Mouse (Mus musculus): ENCODE measurements around the gene Lhfpl2. TPM values are rescaled to one million over a fixed set of nuclear protein-coding genes. Genes with fewer than 3 reads are reported as not detected.

The Lhfpl2 gene
- total and polyA plus RNA-seq, 2 experiments from 2014 or later = 15.3 to 32.1 TPM

GRCm38 (mm10) chr13:94095202-94095601 is 37.6 kb downstream of the Lhfpl2 start:
- Histone ChIP-seq H3K9me3 (ENCODE audit: low read length) (no peaks in the 10 kb centered on the region), H3K4me1 (ENCODE audit: insufficient read depth, low read length) (no peaks in the 10 kb centered on the region), H3K27me3 (ENCODE audit: insufficient read depth, low read length) (no peaks in the 10 kb centered on the region), H3K9ac (replicated peaks; ENCODE audit: low read length) (no peak overlapping the region), H3K27ac (no peak overlapping the region), H3K4me2 (ENCODE audit: low read depth, low read length) (no peak overlapping the region), H3K36me3 (ENCODE audit: insufficient read depth, low read length) (no peaks in the 10 kb centered on the region), H3K4me3 (ENCODE audit: low read length) (no peak overlapping the region)
- no peak for ATAC-seq
- TF ChIP-seq CTCF (IDR thresholded peaks at IDR 0.05; ENCODE audit: low read depth) = no peak
- no peak for DNase-seq (ENCODE audit: low spot score)

- no peak for TF ChIP-seq CTCF (IDR thresholded peaks at IDR 0.05; ENCODE audit: low read depth)
- H3K4me1 ChIP-seq (ENCODE audit: insufficient read depth, low read length) = no peaks in the 10 kb centered on the region
- H3K4me2 ChIP-seq (ENCODE audit: low read depth, low read length) = no peak overlapping the region
- H3K9me3 ChIP-seq (ENCODE audit: low read length) = no peaks in the 10 kb centered on the region
- ATAC-seq (no peak), DNase-seq (ENCODE audit: low spot score) (no peak)
- H3K36me3 ChIP-seq (ENCODE audit: insufficient read depth, low read length) = no peaks in the 10 kb centered on the region
- no peak overlapping the region for H3K9ac ChIP-seq (replicated peaks; ENCODE audit: low read length)
- H3K27me3 ChIP-seq (ENCODE audit: insufficient read depth, low read length) = no peaks in the 10 kb centered on the region
- H3K4me3 ChIP-seq (ENCODE audit: low read length) = no peak overlapping the region
- no peak overlapping the region for H3K27ac ChIP-seq
- 72% methylated on average over 2 of the region's 2 CpGs for WGBS
Measured at GRCm38 (mm10) chr13:94097667-94098066, 40.1 kb downstream of the Lhfpl2 start.

- Histone ChIP-seq H3K9ac (replicated peaks; ENCODE audit: low read length) (no peak overlapping the region), H3K27me3 (ENCODE audit: insufficient read depth, low read length) (no peaks in the 10 kb centered on the region), H3K27ac (no peak overlapping the region), H3K4me3 (ENCODE audit: low read length) (no peak overlapping the region), H3K36me3 (ENCODE audit: insufficient read depth, low read length) (no peaks in the 10 kb centered on the region), H3K9me3 (ENCODE audit: low read length) (no peaks in the 10 kb centered on the region), H3K4me1 (ENCODE audit: insufficient read depth, low read length) (no peaks in the 10 kb centered on the region), H3K4me2 (ENCODE audit: low read depth, low read length) (no peak overlapping the region)
- ATAC-seq (peak; percentile 70), DNase-seq (ENCODE audit: low spot score) (peak; percentile 51)
- TF ChIP-seq CTCF (IDR thresholded peaks at IDR 0.05; ENCODE audit: low read depth) = no peak
- WGBS = 42% methylated on average over 16 of the region's 16 CpGs
Measured at GRCm38 (mm10) chr13:94098369-94099084, 40.9 kb downstream of the Lhfpl2 start.

GRCm38 (mm10) chr13:94099087-94099486 is 41.5 kb downstream of the Lhfpl2 start:
- DNase-seq (ENCODE audit: low spot score) (no peak), ATAC-seq (no peak)
- H3K27me3 ChIP-seq (ENCODE audit: insufficient read depth, low read length) = no peaks in the 10 kb centered on the region
- H3K27ac ChIP-seq = no peak overlapping the region
- H3K4me2 ChIP-seq (ENCODE audit: low read depth, low read length) = no peak overlapping the region
- WGBS = 93% methylated on average over 10 of the region's 10 CpGs
- H3K4me1 ChIP-seq (ENCODE audit: insufficient read depth, low read length) = no peaks in the 10 kb centered on the region
- no peaks in the 10 kb centered on the region for H3K36me3 ChIP-seq (ENCODE audit: insufficient read depth, low read length)
- no peak for TF ChIP-seq CTCF (IDR thresholded peaks at IDR 0.05; ENCODE audit: low read depth)
- H3K9ac ChIP-seq (replicated peaks; ENCODE audit: low read length) = no peak overlapping the region
- no peak overlapping the region for H3K4me3 ChIP-seq (ENCODE audit: low read length)
- H3K9me3 ChIP-seq (ENCODE audit: low read length) = no peaks in the 10 kb centered on the region

- H3K4me2 ChIP-seq (ENCODE audit: low read depth, low read length) = no peak overlapping the region
Measured at GRCm38 (mm10) chr13:94100361-94100760, 42.8 kb downstream of the Lhfpl2 start.

GRCm38 (mm10) chr13:94101020-94101571 is 43.5 kb downstream of the Lhfpl2 start:
- ATAC-seq = no peak
- no peaks in the 10 kb centered on the region for H3K36me3 ChIP-seq (ENCODE audit: insufficient read depth, low read length)
- WGBS = 64% methylated on average over 10 of the region's 10 CpGs

More at GRCm38 (mm10) chr13:94100361-94100760, 42.8 kb downstream of the Lhfpl2 start:
- ATAC-seq (no peak), DNase-seq (ENCODE audit: low spot score) (peak; percentile 32)
- Histone ChIP-seq H3K4me3 (ENCODE audit: low read length) (no peak overlapping the region), H3K27me3 (ENCODE audit: insufficient read depth, low read length) (no peaks in the 10 kb centered on the region), H3K9ac (replicated peaks; ENCODE audit: low read length) (no peak overlapping the region), H3K27ac (no peak overlapping the region), H3K4me1 (ENCODE audit: insufficient read depth, low read length) (no peaks in the 10 kb centered on the region), H3K36me3 (ENCODE audit: insufficient read depth, low read length) (no peaks in the 10 kb centered on the region), H3K9me3 (ENCODE audit: low read length) (no peaks in the 10 kb centered on the region)
- WGBS = 53% methylated on average over 3 of the region's 3 CpGs
- no peak for TF ChIP-seq CTCF (IDR thresholded peaks at IDR 0.05; ENCODE audit: low read depth)

GRCm38 (mm10) chr13:94104866-94105475 is 47.4 kb downstream of the Lhfpl2 start:
- Histone ChIP-seq H3K27me3 (ENCODE audit: insufficient read depth, low read length) (no peaks in the 10 kb centered on the region), H3K9me3 (ENCODE audit: low read length) (no peaks in the 10 kb centered on the region), H3K4me1 (ENCODE audit: insufficient read depth, low read length) (no peaks in the 10 kb centered on the region), H3K4me2 (ENCODE audit: low read depth, low read length) (no peak overlapping the region), H3K9ac (replicated peaks; ENCODE audit: low read length) (no peak overlapping the region), H3K27ac (no peak overlapping the region), H3K36me3 (ENCODE audit: insufficient read depth, low read length) (no peaks in the 10 kb centered on the region), H3K4me3 (ENCODE audit: low read length) (no peak overlapping the region)
- no peak for TF ChIP-seq CTCF (IDR thresholded peaks at IDR 0.05; ENCODE audit: low read depth)
- 82% methylated on average over 8 of the region's 8 CpGs for WGBS
- DNase-seq (ENCODE audit: low spot score) = peak; percentile 19
- no peak for ATAC-seq

More at GRCm38 (mm10) chr13:94101020-94101571, 43.5 kb downstream of the Lhfpl2 start:
- no peaks in the 10 kb centered on the region for H3K27me3 ChIP-seq (ENCODE audit: insufficient read depth, low read length)
- H3K9ac ChIP-seq (replicated peaks; ENCODE audit: low read length) = no peak overlapping the region
- DNase-seq (ENCODE audit: low spot score) = no peak
- H3K4me3 ChIP-seq (ENCODE audit: low read length) = no peak overlapping the region
- no peak for TF ChIP-seq CTCF (IDR thresholded peaks at IDR 0.05; ENCODE audit: low read depth)
- no peaks in the 10 kb centered on the region for H3K4me1 ChIP-seq (ENCODE audit: insufficient read depth, low read length)
- no peak overlapping the region for H3K4me2 ChIP-seq (ENCODE audit: low read depth, low read length)
- no peak overlapping the region for H3K27ac ChIP-seq
- no peaks in the 10 kb centered on the region for H3K9me3 ChIP-seq (ENCODE audit: low read length)

Measured in hindbrain, postnatal 0 days (tissue).